Mouse (Mus musculus) cerebellum, postnatal 36 days (tissue): ENCODE measurements at regions not wholly inside any gene's neighbourhood (a gene's known extent, or its start where the extent isn't known, plus 50 kb on each side); places are given as distances from the start of the nearest gene placed in this dataset.

ENCODE experiments used
- DNase-seq, 2 experiments: peaks; one replicate each; pipeline ENCODE4 v3.0.0; 2021 to 2022; ENCODE audit warnings: mixed read lengths in 2 of 2

GRCm38 (mm10) chr19:14035371-14035770 is 122.0 kb downstream of the Olfr1505 start:
- DNase-seq, result no peak

DNA sequence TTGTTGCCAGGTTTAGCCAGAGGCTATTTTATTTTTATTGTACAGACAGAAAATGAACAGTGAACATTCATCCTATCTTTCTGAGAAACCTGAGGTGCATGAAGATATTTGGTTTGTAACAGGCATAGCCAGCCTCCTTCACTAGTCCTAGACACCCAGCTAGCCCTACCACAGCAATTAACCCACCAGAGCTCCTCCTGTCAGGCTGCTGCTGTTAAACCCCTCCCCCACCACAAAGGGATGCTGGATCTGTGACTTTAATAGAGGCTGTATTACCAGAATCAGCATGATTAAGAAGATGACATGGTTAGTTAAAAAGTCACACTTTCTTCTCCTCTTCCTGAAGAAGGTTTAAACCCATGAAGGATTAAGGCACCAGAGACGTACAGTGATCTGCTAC is 122.5 kb downstream of the Olfr1505 start:
- DNase-seq, result no peak

- DNase-seq, result no peak
Measured at GRCm38 (mm10) chr19:14036750-14037149, 123.4 kb downstream of the Olfr1505 start.

DNA sequence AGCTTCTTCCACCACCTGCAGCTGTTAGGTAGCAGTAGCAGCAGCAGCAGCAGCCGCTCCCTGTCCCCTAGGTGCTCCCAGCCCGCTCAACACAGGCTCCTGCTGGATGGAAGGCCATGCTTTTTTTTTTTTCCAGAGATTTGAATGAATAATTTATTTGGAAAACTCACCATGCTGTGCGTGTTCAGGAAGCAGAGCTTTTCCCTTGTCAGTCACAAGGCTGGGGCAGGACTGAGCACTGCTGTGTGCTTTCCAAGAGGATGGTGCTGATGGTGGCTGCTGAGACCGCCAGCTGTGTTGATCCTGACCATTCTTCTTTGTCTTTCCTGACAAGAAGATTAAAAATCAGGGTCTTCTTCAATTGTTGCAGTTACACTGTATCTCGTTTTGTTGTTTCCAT is 129.4 kb downstream of the Olfr1505 start:
- DNase-seq, result no peak

GRCm38 (mm10) chr19:14045456-14045855 is 132.1 kb downstream of the Olfr1505 start:
- DNase-seq, result no peak

DNA sequence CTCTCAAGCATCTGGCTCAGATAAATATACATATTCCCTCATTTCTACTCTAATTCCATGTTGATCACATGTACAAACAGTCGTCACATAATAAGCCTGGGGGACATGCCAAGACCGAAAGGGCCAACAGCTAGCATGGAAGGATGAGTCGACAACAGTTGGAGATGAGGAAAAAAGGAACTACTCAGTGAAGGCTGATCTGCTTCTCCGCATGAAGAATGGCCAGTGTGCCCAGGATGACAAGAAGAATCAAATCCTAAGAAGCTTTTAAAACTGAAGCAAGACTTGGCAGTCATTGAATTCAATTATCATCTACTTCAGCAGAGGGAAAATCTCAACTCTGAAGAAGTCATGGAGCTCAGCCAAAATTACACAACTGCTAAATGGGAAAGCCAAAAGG is 138.7 kb downstream of the Olfr1505 start:
- no peak for DNase-seq

DNA sequence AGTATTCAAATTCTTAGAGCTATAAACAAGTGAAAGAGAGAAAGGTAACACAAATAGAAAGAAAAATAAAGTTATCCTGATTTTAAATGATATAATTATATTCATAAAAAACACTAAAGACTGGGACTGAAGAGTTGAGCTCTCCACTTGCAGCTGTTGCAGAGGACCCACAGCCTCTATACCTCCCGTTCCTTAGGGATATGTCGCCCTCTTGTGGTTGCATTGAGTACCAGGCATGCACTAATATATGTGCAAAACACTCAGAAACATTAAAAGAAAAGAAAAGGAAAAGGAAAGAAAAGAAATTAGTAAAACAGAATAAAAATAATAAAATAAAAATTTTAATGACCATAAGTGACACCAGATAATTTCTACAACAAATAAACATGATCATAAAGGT is 167.2 kb downstream of the Olfr1505 start:
- DNase-seq, result no peak

GRCm38 (mm10) chr19:14084726-14085125 is 171.4 kb downstream of the Olfr1505 start:
- DNase-seq, result no peak

DNA sequence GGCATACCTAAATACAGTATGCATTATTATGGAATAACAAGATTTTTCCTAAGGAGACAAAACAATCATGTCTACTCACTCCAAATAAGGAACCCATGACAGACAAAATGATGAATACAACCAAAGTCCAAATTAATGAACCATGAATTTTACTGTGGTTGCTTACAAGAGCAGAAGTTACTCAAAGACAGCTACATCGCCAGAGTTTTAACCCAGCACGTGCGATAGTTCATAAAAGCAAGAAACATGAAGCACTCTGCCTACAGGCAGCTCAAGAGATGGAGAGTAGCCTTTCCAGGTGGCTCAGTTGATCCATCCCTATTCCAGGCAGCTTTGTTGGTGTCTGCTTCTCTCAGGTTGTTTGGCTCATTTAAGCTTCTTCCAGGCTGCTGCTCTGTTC is 176.8 kb downstream of the Olfr1505 start:
- DNase-seq, result no peak

DNA sequence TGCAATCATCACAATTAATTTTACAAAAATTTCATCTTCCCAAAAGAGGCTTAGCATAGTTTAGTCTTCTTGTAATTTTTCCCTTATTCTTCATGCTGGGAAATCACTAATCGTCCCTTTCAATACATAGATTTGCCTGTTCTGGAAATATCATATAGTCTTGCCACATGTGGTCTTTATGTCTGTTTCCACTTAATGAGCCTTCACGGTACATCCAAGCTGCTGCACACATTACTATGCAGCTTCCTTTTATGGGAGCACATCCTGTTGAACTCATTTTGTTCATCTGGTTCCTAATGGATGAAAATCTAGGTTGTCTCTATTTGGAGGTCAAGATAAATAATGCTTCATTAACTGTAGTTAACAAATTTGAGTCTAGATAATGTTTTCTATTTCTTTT is 180.9 kb downstream of the Olfr1505 start:
- DNase-seq, result no peak

GRCm38 (mm10) chr19:14096187-14096586 is 182.9 kb downstream of the Olfr1505 start:
- DNase-seq, result peak in 1 of 2 experiments; percentile 2

DNA sequence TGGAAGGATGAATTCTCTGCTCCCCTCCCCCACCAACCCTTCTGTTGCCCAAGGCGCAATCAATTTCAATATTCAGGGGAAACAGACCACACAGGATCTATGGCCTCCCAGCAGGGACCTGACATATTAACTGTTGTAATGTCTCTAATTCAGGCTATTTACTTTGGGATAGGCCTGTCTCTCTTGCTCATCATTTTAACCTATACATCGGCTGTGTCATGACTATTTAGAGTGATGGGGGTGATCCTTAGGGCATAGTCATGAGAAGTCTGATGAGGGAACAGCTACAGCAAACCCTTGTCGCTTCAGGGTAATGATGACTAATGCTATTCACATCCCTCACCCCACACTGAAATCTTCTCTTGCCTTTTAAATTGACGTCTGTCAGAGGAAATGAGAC is 195.8 kb downstream of the Olfr1505 start:
- DNase-seq, result no peak

GRCm38 (mm10) chr19:14123348-14124113 is 210.2 kb downstream of the Olfr1505 start:
- DNase-seq, result no peak

DNA sequence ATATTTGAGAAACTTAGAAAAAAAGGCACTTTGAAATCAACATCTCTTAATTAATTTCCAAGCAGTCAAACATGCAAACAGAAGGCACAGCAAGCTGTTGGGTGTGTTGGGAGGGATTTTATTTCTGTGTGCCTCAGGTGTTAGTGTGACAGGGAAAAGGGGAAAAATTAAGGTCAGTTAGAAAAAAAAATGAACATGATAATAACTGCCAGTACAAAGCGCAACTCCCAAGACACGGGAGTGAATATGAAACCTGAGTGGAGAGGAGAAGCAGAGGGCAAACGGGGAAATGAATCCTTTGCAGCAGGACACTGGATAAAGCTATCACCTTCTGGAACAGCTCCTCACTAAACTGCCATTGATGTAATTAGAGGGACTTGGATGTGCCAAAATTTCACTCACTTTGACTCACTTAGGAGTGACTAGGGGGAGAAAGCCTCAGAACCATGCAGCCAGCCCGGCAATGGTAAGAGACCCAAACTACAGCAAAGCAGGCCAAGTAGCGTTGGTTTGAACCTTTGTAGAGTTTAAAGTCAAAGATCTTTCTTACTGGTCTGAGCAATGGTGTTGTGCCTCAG is 211.0 kb downstream of the Olfr1505 start:
- DNase-seq, result no peak

DNA sequence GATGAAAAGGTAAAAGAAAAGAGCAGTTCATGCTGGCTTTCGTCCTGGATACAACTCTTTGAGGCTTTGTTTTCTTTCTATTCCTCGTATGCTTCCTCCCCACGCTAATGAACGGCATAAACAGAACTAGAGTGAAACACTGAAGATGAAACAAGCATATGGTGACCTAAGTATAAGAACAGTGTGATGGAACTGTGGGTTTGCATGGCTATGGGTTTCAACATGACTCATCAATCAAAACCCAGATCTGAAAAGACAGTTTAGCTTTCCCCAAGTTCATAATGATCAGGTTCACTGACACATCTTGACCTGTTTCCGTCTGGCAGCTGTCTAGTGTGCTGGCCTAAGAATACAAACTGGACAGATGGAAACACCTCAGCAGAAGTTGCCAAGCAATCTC is 211.7 kb downstream of the Olfr1505 start:
- DNase-seq, result no peak

- DNase-seq, result no peak
Measured at GRCm38 (mm10) chr19:14128397-14129209, 215.3 kb downstream of the Olfr1505 start.

- DNase-seq, result no peak
Measured at GRCm38 (mm10) chr19:14161217-14161616, 247.9 kb downstream of the Olfr1505 start.

GRCm38 (mm10) chr19:14162773-14163172 is 249.4 kb downstream of the Olfr1505 start:
- DNase-seq, result no peak

DNA sequence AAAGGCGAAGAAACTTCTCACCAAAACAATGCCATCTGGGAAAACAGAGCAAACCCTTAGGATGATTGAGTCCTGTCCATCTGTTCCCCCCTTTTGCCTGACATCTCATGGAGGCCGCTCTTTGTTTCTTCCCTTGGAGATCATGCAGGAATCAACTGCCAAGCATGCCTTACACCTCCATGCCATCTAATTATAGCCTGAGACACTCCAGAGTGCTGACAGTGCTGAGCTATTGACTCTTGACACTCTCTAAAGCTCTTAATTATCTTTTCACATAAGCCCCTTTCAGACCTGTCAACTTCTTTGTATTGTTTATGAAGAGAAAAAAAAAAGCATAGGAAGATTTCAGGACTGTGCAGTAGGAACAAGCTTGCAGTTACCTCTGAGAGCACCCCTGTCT is 252.4 kb downstream of the Olfr1505 start:
- DNase-seq, result no peak

- no peak for DNase-seq
Measured at GRCm38 (mm10) chr19:14180244-14180643, 266.9 kb downstream of the Olfr1505 start.

DNA sequence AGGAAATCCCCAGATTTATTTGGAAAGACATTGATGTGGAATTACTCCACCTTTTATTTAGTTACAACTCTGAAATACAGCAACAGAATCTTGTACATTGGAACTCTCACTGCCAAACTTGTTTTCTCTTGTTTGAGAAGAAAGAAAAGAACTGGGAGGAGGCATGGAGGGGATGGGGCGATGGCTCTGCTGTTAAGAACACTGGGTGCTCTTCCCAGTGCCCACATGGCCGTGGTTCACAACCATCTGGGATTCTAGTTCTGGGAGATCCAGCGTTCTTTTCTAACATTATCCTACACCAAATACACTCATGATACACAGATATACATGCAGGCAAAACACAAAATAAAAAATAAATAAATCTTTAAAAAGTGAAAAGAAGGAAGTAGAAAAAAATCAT is 267.6 kb downstream of the Olfr1505 start:
- no peak for DNase-seq

DNA sequence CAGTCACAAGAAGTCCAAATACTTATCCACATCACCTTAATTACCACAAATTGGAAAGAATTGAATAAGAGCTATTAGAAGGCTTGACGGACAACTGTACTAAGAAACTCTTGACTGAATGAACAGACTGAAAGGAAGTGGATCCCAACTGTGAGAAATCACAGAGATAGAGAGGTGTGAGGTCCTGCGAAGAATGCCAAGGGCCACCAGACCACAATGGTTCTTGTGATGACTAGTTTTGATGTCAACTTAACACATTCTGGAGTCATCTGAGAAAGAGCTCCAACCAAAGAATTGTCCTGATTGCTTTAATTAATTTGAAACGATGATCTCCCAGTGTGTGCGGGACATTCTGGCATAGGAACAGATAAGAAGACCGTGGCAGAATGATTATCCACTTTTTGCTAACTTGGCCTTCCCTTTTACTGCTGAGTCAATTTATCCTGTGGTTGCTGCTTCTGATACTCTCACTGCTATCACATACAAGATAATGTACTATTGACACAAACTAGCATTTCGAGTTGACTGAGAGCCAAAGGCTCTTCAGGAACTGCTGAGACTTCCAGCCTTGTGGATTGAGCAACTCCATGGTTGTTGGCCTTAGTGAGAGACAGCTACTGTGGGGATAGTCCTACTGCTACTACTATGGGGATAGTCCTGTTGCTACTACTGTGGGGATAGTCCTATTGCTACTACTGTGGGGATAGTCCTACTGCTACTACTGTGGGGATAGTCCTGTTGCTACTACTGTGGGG is 268.5 kb downstream of the Olfr1505 start:
- no peak for DNase-seq

DNA sequence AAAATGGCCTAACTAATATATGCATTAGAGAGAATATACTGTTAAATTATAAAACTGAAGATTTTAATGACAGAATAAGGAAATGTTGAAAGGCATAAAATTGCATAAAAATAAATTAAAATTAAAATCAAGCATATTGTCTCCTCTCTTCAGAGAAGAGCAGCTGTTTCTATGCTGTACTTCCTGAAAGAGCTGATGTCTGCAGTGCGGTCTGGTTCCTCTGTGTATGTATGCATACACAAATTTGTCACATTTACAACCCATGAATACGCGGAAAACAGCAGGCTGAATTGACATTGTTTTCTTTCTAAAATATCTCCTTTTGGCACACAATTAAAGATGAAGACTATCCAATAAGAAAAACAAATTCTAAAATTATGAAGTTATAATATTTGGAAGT is 278.5 kb downstream of the Olfr1505 start:
- no peak for DNase-seq
